ENCODE assay signal across 9 mouse cellular contexts in the genomic region with DNA sequence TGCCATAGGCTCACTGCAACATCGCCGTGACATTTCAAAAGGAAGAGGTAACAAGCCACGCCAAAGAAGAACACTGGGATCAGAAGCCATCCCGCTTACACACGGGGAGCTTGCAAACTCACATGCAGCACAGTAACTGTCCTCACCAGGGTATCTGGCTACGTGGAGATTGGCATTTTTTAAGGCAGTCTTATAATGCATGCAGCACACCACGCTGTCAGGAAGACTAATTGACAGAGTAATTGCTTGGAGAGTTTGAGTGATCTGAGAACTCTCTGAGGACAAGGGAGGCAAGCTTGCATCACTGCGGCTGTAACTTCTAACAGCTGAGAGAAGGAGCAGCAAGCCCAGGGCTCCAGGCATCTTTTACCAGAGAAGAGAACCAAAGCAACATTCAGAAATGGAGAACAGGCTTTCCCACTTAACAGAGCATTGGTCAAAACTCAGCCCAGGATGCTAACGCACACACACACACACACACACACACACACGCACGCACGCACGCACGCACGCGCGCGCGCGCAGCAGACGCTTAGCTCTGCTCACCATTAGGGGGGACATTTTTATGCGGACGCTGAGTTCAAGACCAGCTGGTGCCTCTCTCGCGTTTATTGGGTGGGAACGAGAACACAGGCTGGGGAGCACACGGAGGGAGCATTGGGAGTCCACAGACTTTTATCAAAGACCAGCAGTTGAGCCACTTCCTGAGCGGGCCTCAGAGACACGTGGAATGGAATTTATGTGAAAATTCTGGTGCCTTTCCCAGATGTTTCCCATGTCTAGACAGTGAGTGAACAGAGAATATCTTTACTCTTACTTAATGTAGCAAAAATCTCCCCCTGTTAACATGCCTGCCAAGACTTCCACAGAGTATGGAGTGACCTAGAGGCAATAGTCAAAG.
DNase-seq lines count a peak whose midpoint lies in the region; ATAC-seq lines count a peak whose summit lies in the region.
"Had no signal": no experiment of that assay in that cellular context is flagged by ENCODE, and none has a peak within 500 bp of the region (broad histone marks: within the 10 kb centered on the region; RNA-seq: fewer than 3 reads in every experiment).

No protein-coding gene starts in this region.

- peaks cover 7% of the 10 kb centered on the region; the same call in 1 of the 2 replicates for H3K4me1 ChIP-seq in limb, embryonic 12.5 days (replicated peaks)
- H3K4me1 ChIP-seq: liver, embryonic 15.5 days had no signal

- H3K4me2 ChIP-seq in limb, embryonic 12.5 days: peak overlapping the region; percentile 47
- H3K4me2 ChIP-seq: liver, embryonic 15.5 days had no signal

- peak; percentile 68; the same call in 1 of the 2 replicates for ATAC-seq in limb, embryonic 12.5 days (ENCODE audit: insufficient number of reproducible peaks, insufficient read depth, low FRiP score, low TSS enrichment, low read depth)

- H3K9ac ChIP-seq in limb, embryonic 12.5 days (replicated peaks): no peak overlapping the region
- H3K9ac ChIP-seq: liver, embryonic 15.5 days had no signal

- no peaks in the 10 kb centered on the region for H3K9me3 ChIP-seq in limb, embryonic 12.5 days
- H3K9me3 ChIP-seq: liver, embryonic 15.5 days had no signal

- 36% methylated on average over 29 of the region's 29 CpGs for WGBS in limb, embryonic 12.5 days

- DNase-seq in ES-CJ7 (ENCODE audit: low read depth, low spot score) (peak; percentile 36), R1 (ENCODE audit: low read depth, low spot score) (peak; percentile 49), MN1 (ENCODE audit: low spot score) (no peak)
- DNase-seq in forelimb bud, embryonic 11.5 days (ENCODE audit: low read depth, low spot score): peak; percentile 29
- no peak for DNase-seq in T-cell, adult 2 months (ENCODE audit: low spot score)
- DNase-seq in urinary bladder, postnatal 25 days (ENCODE audit: low spot score): no peak
- DNase-seq in left cerebral cortex, adult 8-10 months (ENCODE audit: low spot score in 2 of 2): no peak

- no peaks in the 10 kb centered on the region for H3K36me3 ChIP-seq in limb, embryonic 12.5 days
- H3K36me3 ChIP-seq: liver, embryonic 15.5 days had no signal

- H3K27me3 ChIP-seq in limb, embryonic 12.5 days: no peaks in the 10 kb centered on the region
- H3K27me3 ChIP-seq: liver, embryonic 15.5 days had no signal

- H3K4me3 ChIP-seq in limb, embryonic 12.5 days (replicated peaks): peak overlapping the region; percentile 7
- H3K4me3 ChIP-seq: liver, embryonic 15.5 days had no signal

- H3K27ac ChIP-seq in limb, embryonic 12.5 days: no peak overlapping the region
- H3K27ac ChIP-seq: liver, embryonic 15.5 days had no signal

Comparison
In these comparisons a context has a peak if more than half of its experiments do, and no peak if none do; other contexts are left out.
1. DNase-seq: peak in ES-CJ7 (single experiment), R1 (single experiment) and forelimb bud, embryonic 11.5 days (single experiment); none in T-cell, adult 2 months (single experiment), MN1 (single experiment), urinary bladder, postnatal 25 days (single experiment) and left cerebral cortex, adult 8-10 months (0 of 2).